Mouse (Mus musculus) forebrain, embryonic 11.5 days (tissue): Measurements from ENCODE around the gene Ccdc14. TPM values are rescaled to one million over a fixed set of nuclear protein-coding genes. Genes with fewer than 3 reads are reported as not detected.

ENCODE experiments used
- ATAC-seq: fragments of 200-750 bp; cut with Nextera tagmentation; replicated peaks from 2 replicates; pipeline ENCODE4 v1.8.0; 2017; ENCODE audit warnings: moderate TSS enrichment; ENCODE audit not compliant: low FRiP score
- DNase-seq: peaks from one replicate; pipeline ENCODE4 v3.0.0-alpha.2; 2017; ENCODE audit warnings: low spot score
- H3K27ac ChIP-seq: fragments of 300-500 bp; sonication (generic); 2 replicates; pipeline ENCODE4 v1.5.1; 2014; ENCODE audit warnings: low read depth, low read length
- H3K27me3 ChIP-seq: fragments of 300-500 bp; sonication (generic); 2 replicates; pipeline ENCODE4 v1.6.1; 2014; ENCODE audit warnings: mild to moderate bottlenecking, low read length, mixed read lengths; ENCODE audit not compliant: control insufficient read depth, insufficient read depth
- H3K36me3 ChIP-seq: fragments of 300-500 bp; sonication (generic); 2 replicates; pipeline ENCODE4 v1.6.1; 2014; ENCODE audit warnings: mild to moderate bottlenecking, low read length, moderate library complexity, mixed read lengths; ENCODE audit not compliant: control insufficient read depth, insufficient read depth
- H3K4me1 ChIP-seq: fragments of 300-500 bp; sonication (generic); replicated peaks from 2 replicates; pipeline ENCODE4 v1.6.1; 2014; ENCODE audit warnings: low read length, mixed read lengths; ENCODE audit not compliant: control insufficient read depth, insufficient read depth
- H3K4me2 ChIP-seq: fragments of 300-500 bp; sonication (generic); 2 replicates; pipeline ENCODE4 v1.6.1; 2014; ENCODE audit warnings: low read depth, mild to moderate bottlenecking, low read length, moderate library complexity, mixed read lengths; ENCODE audit not compliant: severe bottlenecking
- H3K4me3 ChIP-seq: fragments of 300-500 bp; sonication (generic); 2 replicates; pipeline ENCODE4 v1.5.1; 2014; ENCODE audit warnings: low read depth, low read length
- H3K9ac ChIP-seq: fragments of 300-500 bp; sonication (generic); 2 replicates; pipeline ENCODE4 v1.6.1; 2014; ENCODE audit warnings: low read length
- H3K9me3 ChIP-seq: fragments of 300-500 bp; sonication (generic); 2 replicates; pipeline ENCODE4 v1.6.1; 2016; ENCODE audit warnings: low read length, mixed read lengths; ENCODE audit not compliant: control insufficient read depth
- WGBS: fragments of 180-500 bp; shearing (Covaris S2); extraction: QIAGEN DNeasy Blood & Tissue Kit; methylation state at CpG from one replicate; pipeline ENCODE4 v1.1.7; 2014; 5-methylcytosine and 5-hydroxymethylcytosine counted together
- polyA plus RNA-seq: library from polyadenylated mRNA; unstranded; fragments of >200 nt; fragmentation: Nextera tagmentation; extraction: Ambion mirVana; gene quantifications from 2 replicates; pipeline ENCODE4 v1.2.1, GENCODE M21; 2014

The Ccdc14 gene
- polyA plus RNA-seq, 1 experiment from 2014 or later: 13.3 TPM

GRCm38 (mm10) chr16:34758205-34758604 is 67.8 kb downstream of the Ccdc14 start:
- Histone ChIP-seq H3K4me2 (no peak overlapping the region), H3K4me1 (no peaks in the 10 kb centered on the region), H3K27ac (no peak overlapping the region), H3K4me3 (no peak overlapping the region), H3K36me3 (no peaks in the 10 kb centered on the region), H3K9ac (no peak overlapping the region), H3K9me3 (no peaks in the 10 kb centered on the region), H3K27me3 (no peaks in the 10 kb centered on the region)
- DNase-seq (no peak), ATAC-seq (no peak)
- WGBS: 56% methylated on average over 5 of the region's 5 CpGs

- Histone ChIP-seq H3K4me2 (no peak overlapping the region), H3K36me3 (no peaks in the 10 kb centered on the region), H3K9me3 (no peaks in the 10 kb centered on the region), H3K4me1 (no peaks in the 10 kb centered on the region; the same call in 1 of the 2 replicates), H3K4me3 (no peak overlapping the region), H3K9ac (no peak overlapping the region), H3K27ac (no peak overlapping the region), H3K27me3 (no peaks in the 10 kb centered on the region)
- no peak for ATAC-seq
- 86% methylated on average over 9 of the region's 9 CpGs for WGBS
- no peak for DNase-seq
These were observed 73.7 kb downstream of the Ccdc14 start for GRCm38 (mm10) chr16:34763959-34764591.

GRCm38 (mm10) chr16:34765666-34766065 is 75.2 kb downstream of the Ccdc14 start:
- Histone ChIP-seq H3K4me1 (no peaks in the 10 kb centered on the region; the same call in 1 of the 2 replicates), H3K9me3 (no peaks in the 10 kb centered on the region), H3K36me3 (no peaks in the 10 kb centered on the region), H3K27me3 (no peaks in the 10 kb centered on the region; the same call in 1 of the 2 replicates), H3K27ac (no peak overlapping the region), H3K9ac (no peak overlapping the region), H3K4me3 (no peak overlapping the region), H3K4me2 (no peak overlapping the region)
- WGBS: 75% methylated on average over 1 of the region's 1 CpGs
- DNase-seq (no peak), ATAC-seq (no peak)

GRCm38 (mm10) chr16:34766193-34766592 is 75.8 kb downstream of the Ccdc14 start:
- Histone ChIP-seq H3K4me3 (no peak overlapping the region), H3K4me2 (no peak overlapping the region), H3K27me3 (no peaks in the 10 kb centered on the region; the same call in 1 of the 2 replicates), H3K9ac (no peak overlapping the region), H3K4me1 (no peaks in the 10 kb centered on the region; the same call in 1 of the 2 replicates), H3K9me3 (no peaks in the 10 kb centered on the region), H3K36me3 (no peaks in the 10 kb centered on the region), H3K27ac (no peak overlapping the region)
- 97% methylated on average over 1 of the region's 1 CpGs for WGBS
- DNase-seq: no peak
- ATAC-seq: no peak

GRCm38 (mm10) chr16:34767443-34767842 is 77.0 kb downstream of the Ccdc14 start:
- Histone ChIP-seq H3K27ac (no peak overlapping the region), H3K4me2 (no peak overlapping the region), H3K4me1 (no peaks in the 10 kb centered on the region; the same call in 1 of the 2 replicates), H3K9me3 (no peaks in the 10 kb centered on the region), H3K27me3 (no peaks in the 10 kb centered on the region; the same call in 1 of the 2 replicates), H3K36me3 (no peaks in the 10 kb centered on the region), H3K4me3 (no peak overlapping the region), H3K9ac (no peak overlapping the region)
- ATAC-seq: no peak
- WGBS: 95% methylated on average over 2 of the region's 2 CpGs
- no peak for DNase-seq

- 56% methylated on average over 4 of the region's 4 CpGs for WGBS
- Histone ChIP-seq H3K9ac (no peak overlapping the region), H3K4me1 (peaks cover 3% of the 10 kb centered on the region; the same call in 1 of the 2 replicates), H3K9me3 (no peaks in the 10 kb centered on the region), H3K4me3 (no peak overlapping the region), H3K27me3 (no peaks in the 10 kb centered on the region; the same call in 1 of the 2 replicates), H3K27ac (no peak overlapping the region), H3K36me3 (no peaks in the 10 kb centered on the region), H3K4me2 (no peak overlapping the region)
- DNase-seq: no peak
- ATAC-seq: no peak
These were observed 78.0 kb downstream of the Ccdc14 start for GRCm38 (mm10) chr16:34768436-34768835.

- H3K4me1 ChIP-seq: peaks cover 3% of the 10 kb centered on the region; the same call in 1 of the 2 replicates
- H3K4me3 ChIP-seq: no peak overlapping the region
- no peaks in the 10 kb centered on the region for H3K9me3 ChIP-seq
- no peak overlapping the region for H3K27ac ChIP-seq
- H3K9ac ChIP-seq: no peak overlapping the region
- ATAC-seq (no peak), DNase-seq (no peak)
- H3K36me3 ChIP-seq: no peaks in the 10 kb centered on the region
- no peaks in the 10 kb centered on the region; the same call in 1 of the 2 replicates for H3K27me3 ChIP-seq
- 90% methylated on average over 4 of the region's 4 CpGs for WGBS
- H3K4me2 ChIP-seq: no peak overlapping the region
These were observed 79.7 kb downstream of the Ccdc14 start for GRCm38 (mm10) chr16:34770127-34770526.

- WGBS: 7% methylated on average over 4 of the region's 4 CpGs
- Histone ChIP-seq H3K27me3 (no peaks in the 10 kb centered on the region; the same call in 1 of the 2 replicates), H3K9ac (no peak overlapping the region), H3K4me2 (no peak overlapping the region), H3K27ac (no peak overlapping the region), H3K4me1 (peaks cover 3% of the 10 kb centered on the region; the same call in 1 of the 2 replicates), H3K36me3 (no peaks in the 10 kb centered on the region), H3K4me3 (no peak overlapping the region), H3K9me3 (no peaks in the 10 kb centered on the region)
- peak; percentile 55 for ATAC-seq
- DNase-seq: no peak
These were observed 82.1 kb downstream of the Ccdc14 start for GRCm38 (mm10) chr16:34772445-34773032.
